Mouse (Mus musculus): ENCODE results near the gene Ms4a3.

- TF ChIP-seq ZC3H11A (IDR thresholded peaks at IDR 0.05; ENCODE audit: borderline replicate concordance, low read depth, low read length), result no peak
- no peak for TF ChIP-seq CHD2 (IDR thresholded peaks at IDR 0.05; ENCODE audit: low read depth, low read length)
- TF ChIP-seq ZNF384 (IDR thresholded peaks at IDR 0.05; ENCODE audit: low read depth, low read length), result no peak
- TF ChIP-seq MAFK (IDR thresholded peaks at IDR 0.05; ENCODE audit: insufficient read depth, low read depth, low read length), result no peak
- TF ChIP-seq HCFC1 (IDR thresholded peaks at IDR 0.05; ENCODE audit: borderline replicate concordance, insufficient read depth, low read length), result no peak
Measured at GRCm38 (mm10) chr19:11614805-11615204, 25.8 kb downstream of the Ms4a3 start.

Data from ES-E14 (cell line).